Mouse (Mus musculus): ENCODE measurements around the gene Rnf135.

- TF ChIP-seq CTCF (IDR thresholded peaks at IDR 0.05; ENCODE audit: extremely low read depth, insufficient read depth, insufficient read length, insufficient replicate concordance) (no peak), POLR2A (IDR thresholded peaks at IDR 0.05; ENCODE audit: low read depth, low read length) (no peak)
Measured at GRCm38 (mm10) chr11:80193827-80194226, 10.2 kb downstream of the Rnf135 start.

All from spleen, adult 2 months (tissue).